Mouse (Mus musculus) lung, adult 2 months (tissue): ENCODE results near the gene Dok7.

Experiments
- CTCF ChIP-seq: fragments of 200-500 bp; IDR thresholded peaks from 2 replicates; pipeline ENCODE4 v1.5.1; 2011; ENCODE audit warnings: mild to moderate bottlenecking, low read length, control low read depth; ENCODE audit not compliant: insufficient read depth
- POLR2A ChIP-seq: fragments of 200-500 bp; IDR thresholded peaks from 2 replicates; pipeline ENCODE4 v1.6.1; 2011; ENCODE audit warnings: low read depth, mild to moderate bottlenecking, control low read depth, low read length, borderline replicate concordance; ENCODE audit errors: extremely low read depth

DNA sequence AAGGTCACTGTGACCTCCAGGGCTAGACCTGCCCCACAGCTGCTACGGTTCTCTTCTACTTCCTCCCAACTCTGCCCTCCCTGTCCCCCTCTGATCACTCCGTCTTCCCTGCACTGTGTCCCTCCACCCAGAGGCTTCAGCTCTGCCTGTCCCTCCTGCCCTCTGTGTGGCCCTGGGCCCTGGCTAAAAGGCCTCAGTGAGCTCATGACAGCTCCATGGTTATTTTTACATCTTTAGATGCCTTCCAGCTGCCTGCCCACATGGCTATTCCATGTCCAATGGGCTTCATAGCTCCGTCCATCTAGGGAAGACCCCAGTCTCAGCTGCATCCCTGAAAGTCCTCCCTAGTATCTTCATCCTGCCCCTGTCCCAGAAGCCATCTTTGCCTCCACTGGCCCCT lies 3.5 kb downstream of the Dok7 start:
- no peak for TF ChIP-seq CTCF
- no peak for TF ChIP-seq POLR2A
